Mouse (Mus musculus) mature B cell (primary cell): ENCODE results near the gene Ucn2.

Experiments used
- in situ Hi-C: fragments of 300-500 bp; cut with MboI; formaldehyde crosslinking; loops from 2 replicates; pipeline ENCODE4 v1.14.3; 2019

Ucn2 gene

DNA sequence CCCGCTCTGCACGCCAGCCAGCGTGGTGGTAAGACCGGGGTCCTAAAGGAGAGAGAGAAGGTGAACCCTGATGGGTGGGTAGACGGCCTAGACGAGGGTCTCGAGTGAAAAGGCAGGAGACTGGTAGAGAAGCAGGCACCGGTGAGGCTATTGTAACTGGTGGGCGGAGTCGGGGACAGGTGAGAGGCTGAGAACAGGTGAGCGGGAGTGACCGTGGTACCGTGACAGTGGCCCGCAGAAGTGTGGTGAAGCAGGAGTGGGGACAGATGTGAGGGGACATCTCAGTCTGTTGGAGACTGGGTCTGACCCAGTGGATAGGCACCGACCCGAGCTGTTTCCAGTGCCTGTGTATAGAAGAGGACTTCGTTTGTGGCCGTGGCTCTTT lies 6.3 kb downstream of the Ucn2 start:
- in situ Hi-C loops = no loop called here

DNA sequence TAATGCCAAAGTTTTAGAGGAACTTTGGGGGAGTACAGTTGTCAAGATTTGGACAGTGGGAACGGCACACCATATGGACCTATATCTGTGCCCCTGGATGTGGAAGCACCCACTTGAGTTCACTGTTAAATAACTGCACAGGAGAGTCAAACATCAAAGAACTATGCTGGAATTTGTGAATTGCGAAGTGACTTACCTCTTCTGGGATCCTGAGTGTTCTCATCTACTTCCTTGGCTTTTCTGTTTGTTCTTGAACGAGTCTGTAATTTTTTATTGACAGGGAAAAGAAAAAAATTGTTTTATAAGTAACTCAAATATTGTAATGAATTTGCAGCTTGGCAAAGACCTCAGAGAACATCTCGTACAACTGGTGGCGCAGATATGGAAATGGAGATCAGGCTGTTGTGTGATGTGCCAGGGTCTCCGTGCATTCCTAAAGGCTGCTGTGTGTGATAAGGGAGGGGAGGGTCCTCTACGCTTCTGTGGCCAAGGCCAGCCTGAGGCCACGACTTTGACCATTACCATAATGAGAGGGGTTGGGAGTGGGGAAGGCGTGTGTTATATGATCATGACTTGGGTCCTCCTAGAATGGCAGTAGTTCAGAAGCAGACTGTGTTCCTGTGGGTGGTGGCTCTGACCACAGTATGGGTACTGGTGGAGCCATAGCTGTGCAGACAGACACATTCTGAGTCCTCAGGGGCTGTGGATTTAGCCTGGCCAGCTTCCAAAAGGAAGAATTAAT lies 7.0 kb downstream of the Ucn2 start:
- in situ Hi-C loops = no loop called here

DNA sequence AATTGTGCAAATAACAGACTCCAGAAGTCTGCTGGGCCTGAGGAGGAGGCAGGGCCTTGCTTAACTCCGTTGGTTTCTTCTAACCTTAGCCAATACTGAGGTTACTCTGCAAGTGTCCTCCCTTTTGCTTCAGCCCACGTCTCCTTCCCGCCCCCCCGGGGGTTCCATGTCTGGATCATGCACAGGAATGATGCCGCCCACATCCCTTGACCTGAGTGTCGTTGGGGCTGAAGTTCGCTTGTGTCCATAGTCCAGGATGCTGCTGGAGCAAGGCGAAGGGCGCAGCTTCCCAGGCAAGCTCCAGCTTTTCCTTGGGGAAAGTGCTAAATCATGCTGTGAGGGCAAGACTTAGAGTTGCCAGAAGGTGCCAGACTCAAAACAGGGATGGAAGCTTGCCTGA lies 10.6 kb downstream of the Ucn2 start:
- in situ Hi-C loops = no loop called here

DNA sequence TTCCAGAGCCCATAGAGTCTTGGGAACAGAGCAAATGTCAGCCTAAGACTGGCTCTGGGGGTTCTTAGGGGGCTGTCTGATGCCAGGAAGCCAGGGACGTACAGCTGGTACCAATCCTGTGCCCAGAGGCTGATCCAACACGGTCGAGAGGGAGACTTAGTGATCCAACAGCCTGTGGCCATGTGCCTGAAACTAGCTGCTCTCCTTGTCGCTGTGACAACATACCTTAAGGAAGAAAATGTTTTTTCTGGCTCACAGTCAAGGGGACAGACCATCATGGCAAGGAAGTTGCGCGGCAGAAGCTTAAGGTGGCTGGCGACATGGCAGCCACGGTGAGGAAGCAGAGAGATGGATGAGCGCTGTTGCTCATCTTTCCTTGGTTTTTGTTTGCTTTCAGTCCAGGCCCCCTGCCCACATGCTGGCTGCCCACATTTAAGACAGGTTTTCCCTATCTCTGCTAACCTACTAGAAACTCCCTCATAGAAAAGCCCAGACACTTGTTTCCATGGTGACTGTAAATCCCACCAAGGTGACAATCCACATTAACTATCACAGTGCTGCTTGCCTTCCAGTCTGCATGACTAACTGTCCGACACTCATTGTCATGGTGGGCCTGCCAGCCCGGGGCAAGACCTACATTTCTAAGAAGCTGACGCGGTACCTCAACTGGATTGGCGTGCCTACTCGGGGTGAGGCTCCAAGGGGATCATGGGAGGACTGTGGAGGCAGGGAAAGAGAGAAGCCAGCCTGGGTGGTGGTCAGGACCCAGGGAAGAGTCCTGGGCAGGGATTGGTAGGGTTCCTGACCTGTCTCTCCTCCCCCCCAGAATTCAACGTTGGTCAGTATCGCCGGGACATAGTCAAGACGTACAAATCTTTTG lies 12.7 kb downstream of the Ucn2 start:
- in situ Hi-C loops = no loop called here

DNA sequence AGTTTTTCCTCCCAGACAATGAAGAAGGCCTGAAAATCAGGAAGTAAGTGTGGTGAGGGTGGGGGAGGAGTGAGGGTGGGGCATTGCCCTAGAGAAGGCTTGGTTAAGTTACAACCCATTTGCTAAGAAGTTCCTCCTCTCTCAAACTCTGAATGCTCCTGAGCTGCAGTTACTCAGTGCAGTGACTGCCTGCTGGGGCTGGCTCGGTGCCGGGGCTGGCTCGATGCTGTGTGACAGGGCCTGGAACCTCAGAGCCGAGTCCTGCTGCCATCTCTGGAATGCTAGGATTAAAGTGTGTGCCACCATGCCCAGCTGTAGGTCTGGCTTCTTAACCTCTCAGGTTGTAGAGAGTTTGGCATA lies 13.3 kb downstream of the Ucn2 start:
- in situ Hi-C loops = no loop called here

DNA sequence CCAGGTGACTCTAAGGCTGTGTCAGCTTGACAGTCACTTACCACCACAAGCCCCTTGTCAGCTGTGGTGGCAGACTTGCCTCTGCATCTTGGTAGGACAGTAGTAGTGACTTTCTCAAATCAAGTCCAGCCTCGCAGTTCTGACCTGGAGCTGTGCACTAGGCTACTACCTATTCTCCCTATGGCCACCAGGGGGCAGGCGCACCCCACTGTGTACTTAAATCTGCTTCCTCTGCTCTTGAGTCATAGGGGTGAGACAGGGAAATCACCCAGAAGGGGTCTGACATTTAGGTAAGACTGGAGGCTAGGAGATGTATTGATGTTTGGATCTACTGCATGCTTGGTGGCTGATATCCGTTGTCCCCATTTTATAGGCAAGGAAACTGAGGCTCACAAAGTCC lies 14.9 kb downstream of the Ucn2 start:
- in situ Hi-C loops = loop anchor here (10.0 kb wide), 1 partner anchor 64 kb away; no protein-coding TSS in a partner anchor

DNA sequence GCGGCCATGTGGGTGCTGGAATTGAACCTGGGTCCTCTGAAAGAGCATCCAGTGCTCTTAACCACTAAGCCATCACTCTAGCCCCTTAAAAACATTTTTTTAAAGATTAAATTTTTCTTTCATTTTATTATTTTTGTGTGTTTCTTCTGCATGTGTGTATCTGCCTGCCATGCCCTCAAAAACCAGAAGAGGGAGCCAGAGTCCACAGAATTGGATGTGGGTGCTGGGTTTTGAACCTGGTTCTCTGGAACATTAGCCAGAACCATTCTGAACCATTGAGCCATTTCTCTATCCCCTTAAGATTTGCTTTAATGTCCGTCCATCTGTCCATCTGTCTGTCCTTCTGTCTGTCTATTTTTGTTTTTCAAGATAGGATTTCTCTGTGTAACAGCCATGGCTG lies 17.4 kb downstream of the Ucn2 start:
- in situ Hi-C loops = loop anchor here (10.0 kb wide), 1 partner anchor 62 kb away; no protein-coding TSS in a partner anchor

DNA sequence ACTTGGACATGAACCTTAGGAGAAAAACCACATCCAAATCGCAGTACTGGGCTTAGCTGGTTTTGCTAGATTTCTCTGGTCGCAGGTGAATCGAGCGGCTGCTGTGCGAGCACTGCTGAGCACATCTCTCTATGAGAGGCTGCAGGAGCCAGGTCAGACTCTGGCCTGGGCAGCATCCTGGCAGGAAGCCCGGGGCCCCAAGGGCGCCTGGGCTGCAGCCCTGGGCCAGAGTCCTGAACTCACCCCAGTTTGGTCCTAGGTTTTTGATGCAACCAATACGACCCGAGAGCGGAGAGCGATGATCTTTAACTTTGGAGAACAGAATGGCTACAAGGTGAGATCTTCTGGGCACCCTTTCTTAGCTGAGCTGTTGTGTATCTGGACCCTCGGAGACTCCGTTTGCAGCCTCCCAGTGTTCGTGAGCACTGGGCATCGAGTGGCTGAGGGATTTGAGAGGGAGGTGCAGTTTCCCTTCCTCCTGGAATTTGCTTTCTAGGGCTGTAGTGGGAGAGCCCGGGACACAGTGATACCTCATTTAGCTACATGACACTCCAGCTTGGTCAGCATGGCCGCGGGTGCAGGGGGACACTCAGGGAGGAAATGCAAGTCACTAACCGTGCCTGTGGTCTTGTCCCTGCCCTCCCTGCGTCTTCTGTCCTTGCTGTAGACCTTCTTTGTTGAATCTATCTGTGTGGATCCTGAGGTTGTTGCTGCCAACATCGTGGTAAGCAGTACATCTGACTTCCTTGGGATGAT lies 21.4 kb downstream of the Ucn2 start:
- in situ Hi-C loops = loop anchor here (5.0 to 10.0 kb wide), 2 partner anchors 58 to 115 kb away; no protein-coding TSS in a partner anchor

DNA sequence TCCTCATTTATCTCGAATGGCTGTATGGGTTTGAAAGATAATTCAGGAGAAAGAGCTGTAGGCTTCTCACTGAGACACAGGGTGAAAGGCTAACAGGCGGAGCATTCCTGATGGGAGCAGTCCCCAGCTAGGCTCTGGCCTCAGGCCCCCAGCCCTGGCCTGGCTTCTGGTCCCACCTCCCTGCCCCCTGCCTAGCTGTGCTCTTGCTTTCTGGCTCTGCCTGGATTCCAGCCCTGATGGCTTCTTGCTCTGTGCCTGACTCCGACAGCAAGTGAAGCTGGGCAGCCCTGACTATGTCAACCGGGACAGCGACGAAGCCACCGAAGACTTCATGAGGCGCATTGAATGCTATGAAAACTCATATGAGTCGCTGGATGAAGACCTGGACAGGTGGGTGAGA lies 22.3 kb downstream of the Ucn2 start:
- in situ Hi-C loops = loop anchor here (5.0 to 10.0 kb wide), 2 partner anchors 57 to 114 kb away; no protein-coding TSS in a partner anchor

DNA sequence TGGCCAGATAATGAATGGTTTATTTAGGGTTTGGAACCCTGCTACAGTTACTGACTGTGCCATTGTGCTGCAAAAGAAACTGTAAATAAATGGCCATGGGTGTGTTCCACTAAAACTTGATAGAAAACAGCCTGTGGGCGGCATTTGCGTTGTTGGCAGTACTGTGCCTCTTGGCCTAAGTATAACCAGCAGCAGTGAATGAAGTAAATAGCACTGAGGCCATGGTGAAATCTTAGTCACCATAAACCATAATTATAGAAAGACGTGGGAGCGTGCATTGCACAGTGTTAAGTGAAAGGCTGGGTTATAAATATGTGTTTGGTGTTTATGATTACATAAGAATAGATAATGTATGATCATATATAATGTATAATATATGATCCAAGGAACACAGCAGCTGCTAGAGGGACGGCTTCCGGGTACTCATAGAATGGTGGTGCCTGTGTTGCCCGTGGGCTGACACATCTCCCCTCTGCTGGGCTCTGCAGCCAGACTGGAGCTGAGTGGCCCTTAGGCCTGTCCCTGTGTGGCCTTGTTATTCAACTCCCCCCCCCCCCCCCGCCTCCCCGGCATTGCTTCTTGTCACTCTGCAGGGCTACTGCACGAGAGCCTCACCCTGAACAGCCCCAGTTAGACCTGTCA lies 23.3 kb downstream of the Ucn2 start:
- in situ Hi-C loops = loop anchor here (5.0 to 10.0 kb wide), 2 partner anchors 56 to 113 kb away; no protein-coding TSS in a partner anchor

DNA sequence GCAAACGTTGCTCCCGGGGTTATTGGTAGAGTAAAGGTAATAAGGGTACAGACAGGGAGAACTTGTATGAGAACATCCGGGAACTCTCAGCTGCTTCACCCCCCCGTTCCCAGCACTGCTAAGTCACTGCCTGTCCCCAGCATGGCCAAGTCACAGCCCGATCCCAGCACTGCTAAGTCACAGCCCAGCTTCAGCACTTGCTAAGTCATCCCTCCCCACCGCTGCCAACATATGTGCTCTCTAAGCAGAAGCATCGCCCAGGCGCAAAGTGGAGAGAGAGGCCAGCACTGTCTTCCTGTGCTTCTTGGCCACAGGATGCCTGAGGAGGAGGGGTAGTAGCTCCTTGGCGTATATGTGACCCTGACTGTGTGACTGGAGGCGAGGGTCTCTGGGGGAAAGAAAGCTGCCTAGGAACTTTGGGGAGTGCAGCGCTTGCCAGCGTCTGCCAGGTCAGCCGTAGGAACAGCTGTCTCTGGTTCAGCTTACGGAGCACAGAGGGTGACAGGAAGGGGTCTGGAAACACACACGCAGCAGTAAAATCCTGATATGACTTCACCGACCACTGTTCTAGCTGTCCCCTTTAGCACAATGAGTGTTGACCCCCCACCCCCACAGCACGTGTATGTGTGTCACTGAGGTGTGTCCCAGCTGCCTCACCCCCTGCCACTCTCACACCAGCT lies 24.0 kb downstream of the Ucn2 start:
- in situ Hi-C loops = loop anchor here (5.0 to 10.0 kb wide), 2 partner anchors 55 to 113 kb away; no protein-coding TSS in a partner anchor

DNA sequence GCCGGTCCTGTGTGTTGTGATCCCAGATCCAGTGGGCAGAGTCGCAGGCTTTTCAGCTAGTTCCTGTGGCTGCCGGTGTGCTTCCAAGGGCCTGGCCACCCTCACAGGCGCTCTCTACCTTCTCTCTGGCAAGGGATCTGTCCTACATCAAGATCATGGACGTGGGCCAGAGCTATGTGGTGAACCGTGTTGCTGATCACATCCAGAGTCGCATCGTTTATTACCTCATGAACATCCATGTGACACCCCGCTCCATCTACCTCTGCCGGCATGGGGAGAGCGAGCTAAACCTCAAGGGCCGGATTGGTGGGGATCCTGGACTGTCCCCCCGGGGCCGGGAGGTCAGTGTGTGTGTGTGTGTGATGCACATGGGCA lies 24.5 kb downstream of the Ucn2 start:
- in situ Hi-C loops = no loop called here

DNA sequence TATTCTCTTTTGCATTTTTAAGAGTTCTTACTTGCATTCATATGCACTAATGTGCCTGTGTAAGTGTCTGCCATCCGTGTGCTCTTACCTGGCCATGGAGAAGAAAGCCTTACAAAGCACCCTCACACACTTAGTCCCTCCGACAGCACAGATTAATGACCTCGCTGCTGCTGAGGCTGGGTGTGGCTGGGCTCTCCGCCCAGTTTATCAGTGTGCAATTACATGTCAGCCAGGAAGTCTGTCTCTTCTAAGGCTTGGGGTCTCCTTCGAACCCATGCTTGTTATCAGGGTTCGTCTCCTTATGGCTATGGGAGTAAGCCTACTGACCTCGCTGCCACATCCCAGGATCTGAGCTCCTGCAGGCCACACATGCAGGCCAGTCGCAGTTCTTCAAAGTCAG lies 29.6 kb downstream of the Ucn2 start:
- in situ Hi-C loops = no loop called here

DNA sequence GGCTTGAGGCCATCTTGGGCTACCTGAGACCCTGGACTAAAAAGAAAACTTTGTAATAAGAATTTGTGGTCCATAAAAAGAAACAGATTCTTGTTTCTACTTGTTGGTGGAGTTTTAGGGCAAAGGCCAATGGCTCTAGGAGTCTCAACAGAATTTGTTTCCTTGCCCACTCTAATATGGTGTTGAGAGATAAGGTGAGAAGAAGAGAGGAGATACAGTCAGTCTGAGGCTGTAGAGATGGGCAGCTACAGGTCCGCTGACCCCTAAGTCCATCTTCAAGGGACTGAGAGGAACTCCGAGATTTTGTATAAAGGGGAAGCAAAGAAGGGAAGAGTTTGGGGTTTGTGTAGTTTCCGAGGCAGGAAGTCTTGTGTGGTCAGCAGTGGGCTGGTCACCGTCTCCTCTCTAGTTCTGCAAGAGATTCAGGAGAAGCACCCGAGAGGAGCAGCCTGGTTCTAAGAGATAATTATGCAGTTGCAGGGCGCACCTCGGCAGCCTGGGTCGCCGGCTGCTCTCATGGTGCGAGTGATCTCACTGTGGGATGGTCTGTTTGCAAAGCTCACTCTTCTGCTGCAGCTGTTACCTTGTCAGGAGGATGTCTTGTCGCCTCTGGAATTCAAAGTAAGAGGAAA lies 31.3 kb downstream of the Ucn2 start:
- in situ Hi-C loops = no loop called here

DNA sequence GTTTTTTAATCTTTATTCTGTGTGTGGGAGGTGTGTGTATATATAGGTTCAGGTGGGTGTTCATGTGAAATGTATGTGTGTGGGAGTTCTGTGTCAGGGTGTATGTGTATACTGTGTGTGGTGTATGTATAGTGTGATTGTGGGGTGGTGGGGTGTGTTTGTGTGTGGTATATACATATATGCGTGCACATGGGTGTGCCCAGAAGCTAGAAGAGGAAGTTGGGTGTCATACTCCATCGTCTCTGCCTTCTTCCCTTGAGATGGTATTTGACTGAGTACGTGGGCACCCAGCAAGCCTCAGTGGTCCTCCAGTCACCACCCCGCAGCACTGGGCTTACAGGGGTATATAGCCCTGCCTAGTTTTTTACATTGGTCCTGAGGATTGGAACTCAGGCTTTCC lies 35.6 kb downstream of the Ucn2 start:
- in situ Hi-C loops = no loop called here

DNA sequence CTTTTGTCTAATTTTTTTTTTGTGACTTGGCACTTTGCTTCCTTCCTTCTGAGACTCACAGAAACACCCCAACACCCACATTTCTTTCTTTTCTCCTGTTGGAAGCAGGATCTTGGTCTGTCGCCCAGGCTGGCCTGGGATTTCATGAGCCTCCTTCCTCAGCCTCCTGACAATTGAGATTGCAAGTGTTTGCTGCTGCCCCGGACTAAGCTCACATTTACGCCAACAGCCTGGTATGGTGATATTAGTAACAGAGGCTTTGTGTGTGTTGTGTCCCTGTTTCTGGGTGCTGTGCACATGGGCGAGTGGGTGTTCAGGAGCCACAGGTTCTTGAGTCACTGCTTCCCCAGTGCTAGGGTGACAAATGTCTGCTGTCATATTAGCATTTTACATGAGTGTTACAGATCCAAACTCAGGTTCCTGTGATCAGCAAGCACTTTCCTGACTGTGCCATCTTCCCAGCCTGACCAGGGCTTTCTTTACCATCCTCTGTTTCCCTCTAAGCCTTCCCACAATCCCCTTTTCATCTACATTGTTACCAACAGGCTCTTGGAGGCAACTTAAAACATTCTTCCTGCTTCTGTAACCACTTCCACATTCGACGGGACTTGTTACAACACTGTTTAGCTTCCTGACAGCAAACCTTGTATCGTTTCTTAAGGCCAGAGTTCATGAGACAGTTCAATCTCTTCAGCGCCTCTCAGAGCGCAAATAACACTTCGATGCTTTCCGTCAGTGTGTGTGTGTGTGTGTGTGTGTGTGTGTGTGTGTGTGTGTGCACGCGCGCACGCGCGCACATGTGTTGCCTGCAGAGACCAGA lies 37.3 kb downstream of the Ucn2 start:
- in situ Hi-C loops = no loop called here

DNA sequence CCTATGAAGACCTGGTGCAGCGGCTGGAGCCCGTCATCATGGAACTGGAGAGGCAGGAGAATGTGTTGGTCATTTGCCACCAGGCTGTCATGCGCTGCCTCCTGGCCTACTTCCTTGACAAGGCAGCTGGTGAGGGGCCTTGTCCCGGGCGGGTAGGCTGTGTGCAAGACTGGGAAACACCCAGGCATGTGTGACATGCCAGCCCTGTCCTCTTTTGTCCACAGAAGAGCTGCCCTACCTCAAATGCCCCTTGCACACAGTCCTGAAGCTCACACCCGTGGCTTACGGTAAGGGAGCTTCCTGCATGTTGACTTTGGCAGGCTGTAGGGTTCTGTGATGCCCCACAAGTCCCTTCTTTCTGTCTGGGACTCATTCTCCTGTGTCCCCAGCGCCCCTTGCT lies 41.7 kb downstream of the Ucn2 start:
- in situ Hi-C loops = no loop called here

DNA sequence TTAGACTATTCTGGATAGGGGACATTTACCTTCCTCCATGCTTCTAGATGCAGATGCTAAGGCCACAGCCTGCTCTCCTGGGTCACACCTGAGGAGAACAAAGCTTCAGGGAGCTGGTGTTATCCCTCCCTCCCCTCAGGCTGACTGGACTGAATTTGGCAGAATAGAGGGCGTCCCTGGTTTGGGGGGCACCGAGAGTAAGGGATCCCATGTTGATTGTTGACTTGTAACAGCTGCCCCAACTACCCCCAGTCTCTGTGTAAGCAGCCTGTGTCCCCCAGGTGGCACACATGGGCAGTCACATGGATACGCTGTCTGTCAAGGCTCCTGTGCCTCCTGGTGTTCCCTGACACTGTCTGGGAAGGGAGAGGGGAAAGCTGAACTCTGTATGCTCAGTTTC lies 42.6 kb downstream of the Ucn2 start:
- in situ Hi-C loops = no loop called here

DNA sequence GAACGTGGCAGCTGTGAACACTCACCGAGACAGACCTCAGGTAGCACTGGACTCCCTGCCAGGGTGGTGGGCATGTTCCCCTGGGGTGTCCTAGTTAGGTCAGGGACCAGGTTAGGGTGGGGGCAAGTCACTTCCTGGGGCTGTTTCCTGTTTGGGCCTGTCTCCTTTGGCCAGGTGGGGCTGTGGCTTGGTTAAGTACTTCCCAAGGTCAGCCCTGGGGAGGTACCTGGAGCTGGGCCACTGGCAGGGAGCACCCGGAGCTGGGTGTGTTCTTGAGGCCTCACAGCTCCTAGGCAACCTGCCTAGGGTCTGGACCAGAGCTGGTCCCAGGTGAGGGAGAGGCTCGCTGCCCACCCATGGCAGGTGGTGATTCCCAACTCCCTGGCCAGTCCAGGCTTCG lies 43.1 kb downstream of the Ucn2 start:
- in situ Hi-C loops = no loop called here

DNA sequence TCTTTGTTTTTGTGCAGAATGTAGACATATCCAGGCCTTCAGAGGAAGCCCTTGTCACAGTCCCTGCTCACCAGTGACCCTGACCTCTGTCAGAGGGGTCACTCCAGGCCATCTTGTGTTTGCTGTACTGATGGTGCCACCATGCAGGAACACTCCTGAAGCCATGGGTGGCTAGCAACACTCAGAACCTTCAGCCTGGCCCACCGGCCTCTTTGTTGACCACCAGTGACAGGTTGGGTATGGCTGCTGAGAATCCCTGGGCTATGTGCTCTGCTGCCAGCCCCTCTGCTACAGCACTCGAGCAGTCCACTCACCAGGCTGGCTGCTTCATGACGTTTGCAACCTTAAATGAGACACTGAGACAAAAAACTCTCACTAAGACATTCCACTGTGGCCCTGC lies 44.5 kb downstream of the Ucn2 start:
- in situ Hi-C loops = no loop called here
